Mouse (Mus musculus): ENCODE data around the gene Gm20388. TPM values are rescaled to one million over a fixed set of nuclear protein-coding genes. Genes with fewer than 3 reads are reported as not detected.

Gene Gm20388
- polyA plus RNA-seq, 1 experiment = 10.6 TPM

DNA sequence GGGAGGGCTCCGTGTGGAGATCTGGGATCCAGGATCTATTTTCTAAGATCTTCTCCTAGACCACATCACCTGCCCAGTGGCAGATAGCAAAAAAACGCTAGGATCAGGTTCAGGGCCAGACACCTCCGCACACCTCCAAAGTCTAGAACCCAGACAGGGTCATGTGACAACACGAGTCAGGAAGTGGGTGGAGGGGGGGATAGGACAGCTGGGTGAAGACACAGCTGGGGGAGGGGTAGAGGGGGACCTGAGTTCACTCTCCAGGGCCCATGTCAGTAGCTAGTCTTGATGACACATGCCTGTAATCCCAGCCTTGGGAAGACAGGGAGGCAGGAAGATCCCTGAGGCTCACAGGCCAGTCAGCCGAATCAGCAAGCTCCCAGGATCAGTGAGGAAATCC is 1114.8 kb downstream of the Gm20388 start:
- H3K4me3 ChIP-seq (replicated peaks; ENCODE audit: control insufficient read depth, low read depth, low read length) = no peak overlapping the region
- WGBS = 55% methylated on average over 5 of the region's 5 CpGs
- H3K4me1 ChIP-seq (ENCODE audit: control insufficient read depth, insufficient read depth, low read length) = no peaks in the 10 kb centered on the region
- TF ChIP-seq POLR2A (IDR thresholded peaks at IDR 0.05; ENCODE audit: borderline replicate concordance, control insufficient read depth, low read depth, low read length) (no peak), CTCF (IDR thresholded peaks at IDR 0.05; ENCODE audit: control insufficient read depth, insufficient read depth, low read length) (no peak)
- H3K27ac ChIP-seq (ENCODE audit: control insufficient read depth, insufficient read depth, low read depth, low read length, poor library complexity) = no peak overlapping the region

GRCm38 (mm10) chr8:121027787-121028186 is 1117.1 kb downstream of the Gm20388 start:
- H3K4me1 ChIP-seq (ENCODE audit: control insufficient read depth, insufficient read depth, low read length) = no peaks in the 10 kb centered on the region
- no peak overlapping the region for H3K4me3 ChIP-seq (replicated peaks; ENCODE audit: control insufficient read depth, low read depth, low read length)
- no peak for TF ChIP-seq CTCF (IDR thresholded peaks at IDR 0.05; ENCODE audit: control insufficient read depth, insufficient read depth, low read length)
- TF ChIP-seq POLR2A (IDR thresholded peaks at IDR 0.05; ENCODE audit: borderline replicate concordance, control insufficient read depth, low read depth, low read length) = no peak
- no peak overlapping the region for H3K27ac ChIP-seq (ENCODE audit: control insufficient read depth, insufficient read depth, low read depth, low read length, poor library complexity)
- 62% methylated on average over 13 of the region's 13 CpGs for WGBS

DNA sequence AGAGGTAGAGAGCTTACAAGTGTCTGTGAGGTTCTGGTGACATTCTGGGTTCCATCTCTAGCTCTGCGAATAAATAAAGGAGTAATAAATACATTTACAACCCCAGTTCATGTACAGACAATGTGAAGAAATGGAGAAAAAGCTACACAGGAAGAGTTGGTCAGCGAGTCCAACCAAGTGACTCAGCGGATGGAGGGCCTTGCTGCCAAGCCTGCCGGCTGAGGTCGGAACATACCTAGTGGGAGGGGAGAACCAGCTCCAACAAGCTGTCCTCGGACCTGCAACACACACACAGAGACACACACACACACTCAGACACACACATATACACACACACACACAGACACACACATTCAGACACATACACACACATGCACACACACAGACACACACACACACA is 1118.4 kb downstream of the Gm20388 start:
- H3K4me1 ChIP-seq (ENCODE audit: control insufficient read depth, insufficient read depth, low read length) = no peaks in the 10 kb centered on the region
- no peak for TF ChIP-seq POLR2A (IDR thresholded peaks at IDR 0.05; ENCODE audit: borderline replicate concordance, control insufficient read depth, low read depth, low read length)
- no peak for TF ChIP-seq CTCF (IDR thresholded peaks at IDR 0.05; ENCODE audit: control insufficient read depth, insufficient read depth, low read length)
- H3K27ac ChIP-seq (ENCODE audit: control insufficient read depth, insufficient read depth, low read depth, low read length, poor library complexity) = no peak overlapping the region
- no peak overlapping the region for H3K4me3 ChIP-seq (replicated peaks; ENCODE audit: control insufficient read depth, low read depth, low read length)
- WGBS = 53% methylated on average over 6 of the region's 6 CpGs

- 20% methylated on average over 10 of the region's 10 CpGs for WGBS
- no peak overlapping the region for H3K4me3 ChIP-seq (replicated peaks; ENCODE audit: control insufficient read depth, low read depth, low read length)
- H3K4me1 ChIP-seq (ENCODE audit: control insufficient read depth, insufficient read depth, low read length) = no peaks in the 10 kb centered on the region
- H3K27ac ChIP-seq (ENCODE audit: control insufficient read depth, insufficient read depth, low read depth, low read length, poor library complexity) = no peak overlapping the region
- no peak for TF ChIP-seq POLR2A (IDR thresholded peaks at IDR 0.05; ENCODE audit: borderline replicate concordance, control insufficient read depth, low read depth, low read length)
- no peak for TF ChIP-seq CTCF (IDR thresholded peaks at IDR 0.05; ENCODE audit: control insufficient read depth, insufficient read depth, low read length)
Measured at GRCm38 (mm10) chr8:121030496-121031040, 1119.9 kb downstream of the Gm20388 start.

DNA sequence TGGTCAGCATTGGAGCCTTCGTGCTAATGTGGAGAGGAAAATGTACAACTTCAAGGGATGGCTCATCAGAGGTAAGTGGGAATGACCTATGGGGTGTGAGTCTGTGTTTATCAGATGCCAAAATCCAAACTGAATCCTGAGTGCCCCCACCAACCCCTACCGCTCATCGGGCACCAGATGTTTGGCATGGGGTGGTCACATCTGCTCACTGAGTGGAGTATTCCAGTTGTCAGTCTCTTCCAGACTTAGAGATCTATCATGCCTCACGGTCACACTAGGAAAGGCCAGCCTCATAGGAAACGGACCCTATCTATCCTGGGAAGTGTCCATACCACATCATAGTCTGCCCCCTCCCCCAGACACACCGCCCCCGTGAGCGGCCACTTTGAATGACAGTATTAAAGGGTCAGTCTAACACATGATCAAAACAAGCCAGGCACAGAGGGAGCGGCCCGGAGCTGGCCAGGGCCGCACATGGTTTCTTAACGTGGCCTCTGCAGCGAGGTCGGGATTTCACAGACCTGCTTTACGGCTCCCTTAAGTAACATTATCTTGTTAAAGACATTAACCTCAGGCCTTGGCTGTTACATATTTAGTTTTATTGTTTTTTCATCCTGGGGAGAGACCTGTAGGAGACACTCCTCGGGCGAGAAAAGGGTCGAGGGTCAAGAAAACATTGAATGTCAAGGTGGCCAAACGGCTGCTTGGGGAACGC is 1122.8 kb downstream of the Gm20388 start:
- no peak for TF ChIP-seq CTCF (IDR thresholded peaks at IDR 0.05; ENCODE audit: control insufficient read depth, insufficient read depth, low read length)
- TF ChIP-seq POLR2A (IDR thresholded peaks at IDR 0.05; ENCODE audit: borderline replicate concordance, control insufficient read depth, low read depth, low read length) = no peak
- no peak overlapping the region for H3K4me3 ChIP-seq (replicated peaks; ENCODE audit: control insufficient read depth, low read depth, low read length)
- peaks cover 2% of the 10 kb centered on the region; the same call in 1 of the 2 replicates for H3K4me1 ChIP-seq (ENCODE audit: control insufficient read depth, insufficient read depth, low read length)
- H3K27ac ChIP-seq (ENCODE audit: control insufficient read depth, insufficient read depth, low read depth, low read length, poor library complexity) = no peak overlapping the region
- 89% methylated on average over 20 of the region's 20 CpGs for WGBS

- TF ChIP-seq CTCF (IDR thresholded peaks at IDR 0.05; ENCODE audit: control insufficient read depth, insufficient read depth, low read length) = no peak
- TF ChIP-seq POLR2A (IDR thresholded peaks at IDR 0.05; ENCODE audit: borderline replicate concordance, control insufficient read depth, low read depth, low read length) = no peak
- WGBS = 72% methylated on average over 8 of the region's 8 CpGs
- Histone ChIP-seq H3K4me1 (ENCODE audit: control insufficient read depth, insufficient read depth, low read length) (peaks cover 2% of the 10 kb centered on the region; the same call in 1 of the 2 replicates), H3K27ac (ENCODE audit: control insufficient read depth, insufficient read depth, low read depth, low read length, poor library complexity) (no peak overlapping the region), H3K4me3 (replicated peaks; ENCODE audit: control insufficient read depth, low read depth, low read length) (no peak overlapping the region)
Measured at GRCm38 (mm10) chr8:121035611-121036010, 1125.0 kb downstream of the Gm20388 start.

GRCm38 (mm10) chr8:121043719-121044440 is 1133.2 kb downstream of the Gm20388 start:
- Histone ChIP-seq H3K4me1 (ENCODE audit: control insufficient read depth, insufficient read depth, low read length) (no peaks in the 10 kb centered on the region), H3K27ac (ENCODE audit: control insufficient read depth, insufficient read depth, low read depth, low read length, poor library complexity) (no peak overlapping the region), H3K4me3 (replicated peaks; ENCODE audit: control insufficient read depth, low read depth, low read length) (no peak overlapping the region)
- no peak for TF ChIP-seq POLR2A (IDR thresholded peaks at IDR 0.05; ENCODE audit: borderline replicate concordance, control insufficient read depth, low read depth, low read length)
- TF ChIP-seq CTCF (IDR thresholded peaks at IDR 0.05; ENCODE audit: control insufficient read depth, insufficient read depth, low read length) = no peak
- 60% methylated on average over 19 of the region's 19 CpGs for WGBS

GRCm38 (mm10) chr8:121047441-121047840 is 1136.8 kb downstream of the Gm20388 start:
- no peak overlapping the region for H3K4me3 ChIP-seq (replicated peaks; ENCODE audit: control insufficient read depth, low read depth, low read length)
- H3K27ac ChIP-seq (ENCODE audit: control insufficient read depth, insufficient read depth, low read depth, low read length, poor library complexity) = no peak overlapping the region
- TF ChIP-seq CTCF (IDR thresholded peaks at IDR 0.05; ENCODE audit: control insufficient read depth, insufficient read depth, low read length) (peak; percentile 44), POLR2A (IDR thresholded peaks at IDR 0.05; ENCODE audit: borderline replicate concordance, control insufficient read depth, low read depth, low read length) (no peak)
- H3K4me1 ChIP-seq (ENCODE audit: control insufficient read depth, insufficient read depth, low read length) = no peaks in the 10 kb centered on the region
- 66% methylated on average over 9 of the region's 9 CpGs for WGBS

Measured in bone marrow, adult 2 months (tissue).